Mouse (Mus musculus) left cerebral cortex, adult 8-10 months (tissue): ENCODE data around the gene Pcgf2. TPM values are rescaled to one million over a fixed set of nuclear protein-coding genes. Genes with fewer than 3 reads are reported as not detected.
"Not testable (repeated sequence)": the region's sequence is repeated elsewhere in the genome, so short reads cannot be mapped to it uniquely, and the experiment has no call there.

Experiments used
- DNase-seq, 2 experiments: peaks; one replicate each; pipeline ENCODE4 v3.0.0; 2022; ENCODE audit warnings: low spot score in 2 of 2
- total RNA-seq, 4 experiments: library from RNA; stranded (reverse); gene quantifications; 2 replicates each; pipeline ENCODE4 v1.2.4; 2022

Pcgf2 gene
- total RNA-seq, 4 experiments from 2014 or later, result 35.3 to 39.6 (median 37.6) TPM

DNA sequence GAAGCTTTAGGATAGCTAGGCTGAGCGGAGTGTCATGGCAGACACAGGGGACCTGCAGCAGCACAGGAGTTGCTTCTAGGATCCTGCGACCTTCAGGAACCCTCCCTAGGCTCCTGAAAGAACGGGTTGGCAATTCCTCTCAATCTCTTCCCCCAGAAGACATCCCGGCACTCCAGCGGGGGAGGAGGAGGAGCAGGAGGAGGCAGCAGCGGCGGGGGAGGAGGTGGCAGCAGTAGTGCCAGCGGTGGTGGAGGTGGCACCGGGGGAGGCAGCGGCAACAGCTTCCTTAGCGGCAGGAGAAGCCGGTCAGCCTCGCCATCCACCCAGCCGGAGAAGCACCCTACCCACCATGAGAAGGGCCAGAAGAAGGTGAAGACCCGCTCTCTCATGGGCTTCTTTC, 31.0 kb downstream of the Pcgf2 start:
- DNase-seq, result no peak

DNA sequence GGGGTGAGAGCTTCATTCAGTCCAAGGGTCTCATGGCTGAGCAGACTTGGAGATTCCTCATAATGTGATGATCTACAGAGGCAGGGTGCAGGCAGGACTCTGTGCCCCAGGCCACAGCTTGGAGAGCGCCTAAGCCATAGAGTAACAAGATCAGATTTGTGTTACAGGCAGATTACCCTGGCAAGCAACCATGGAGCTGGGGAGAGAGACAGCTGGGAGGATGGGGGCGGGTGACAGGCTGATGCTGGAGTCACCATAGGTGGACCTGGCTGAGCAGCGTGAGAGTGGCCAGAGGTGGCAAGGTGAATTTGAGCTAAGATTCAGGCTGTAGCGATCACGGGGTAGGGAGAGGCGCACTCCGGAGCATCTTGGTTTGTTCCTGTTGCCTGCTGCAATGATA, 32.1 kb downstream of the Pcgf2 start:
- no peak for DNase-seq

DNA sequence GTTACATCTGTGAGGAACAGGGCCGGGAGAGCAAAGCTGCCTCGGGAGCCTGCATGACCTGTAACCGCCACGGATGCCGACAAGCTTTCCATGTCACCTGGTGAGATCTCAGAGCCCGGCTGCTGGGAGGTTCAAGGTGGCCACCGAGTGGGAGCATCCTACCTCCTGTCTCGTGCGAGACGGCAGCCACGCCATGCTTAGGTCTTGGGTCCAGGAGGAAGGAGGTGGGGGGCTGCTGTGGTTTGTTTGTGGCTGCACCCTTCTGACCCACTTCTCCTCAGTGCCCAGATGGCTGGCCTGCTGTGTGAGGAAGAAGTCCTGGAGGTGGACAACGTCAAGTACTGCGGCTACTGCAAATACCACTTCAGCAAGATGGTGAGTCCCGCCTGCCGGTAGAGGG, 33.5 kb downstream of the Pcgf2 start:
- DNase-seq, result no peak

DNA sequence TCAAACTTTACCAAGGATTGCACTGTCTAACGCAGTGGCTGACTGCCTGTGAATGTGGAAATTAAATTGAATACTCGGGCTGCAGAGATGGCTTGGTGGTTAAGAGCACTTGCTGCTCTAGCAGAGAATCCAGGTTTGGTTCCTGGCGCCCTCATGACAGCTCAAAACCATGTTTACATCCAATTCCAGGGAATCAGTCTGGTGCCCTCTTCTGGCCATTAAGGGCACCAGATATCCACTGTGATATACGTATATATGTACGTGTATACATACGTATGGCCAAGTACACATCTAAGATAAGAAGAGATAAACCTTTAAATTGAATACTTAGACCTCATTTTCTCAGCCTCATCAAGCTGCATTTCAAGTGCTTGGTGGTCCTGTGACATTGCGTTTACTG, 34.1 kb downstream of the Pcgf2 start:
- no peak for DNase-seq

DNA sequence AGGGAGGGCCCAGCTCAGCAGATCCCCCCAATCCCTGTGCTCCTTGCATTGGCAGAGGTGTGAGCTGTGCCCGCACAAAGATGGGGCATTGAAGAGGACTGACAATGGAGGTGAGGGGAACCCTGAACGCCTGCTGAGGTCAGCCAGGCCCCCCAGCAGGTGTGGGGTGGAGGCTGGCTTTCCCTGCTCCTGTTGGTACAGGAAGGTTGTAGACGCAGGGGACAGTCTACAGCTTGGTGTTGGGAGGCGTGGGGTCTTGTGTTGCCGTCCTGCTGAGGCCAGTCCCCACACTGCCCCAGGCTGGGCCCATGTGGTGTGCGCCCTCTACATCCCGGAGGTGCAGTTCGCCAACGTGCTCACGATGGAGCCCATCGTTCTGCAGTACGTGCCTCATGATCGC, 34.9 kb downstream of the Pcgf2 start:
- DNase-seq, result no peak

DNA sequence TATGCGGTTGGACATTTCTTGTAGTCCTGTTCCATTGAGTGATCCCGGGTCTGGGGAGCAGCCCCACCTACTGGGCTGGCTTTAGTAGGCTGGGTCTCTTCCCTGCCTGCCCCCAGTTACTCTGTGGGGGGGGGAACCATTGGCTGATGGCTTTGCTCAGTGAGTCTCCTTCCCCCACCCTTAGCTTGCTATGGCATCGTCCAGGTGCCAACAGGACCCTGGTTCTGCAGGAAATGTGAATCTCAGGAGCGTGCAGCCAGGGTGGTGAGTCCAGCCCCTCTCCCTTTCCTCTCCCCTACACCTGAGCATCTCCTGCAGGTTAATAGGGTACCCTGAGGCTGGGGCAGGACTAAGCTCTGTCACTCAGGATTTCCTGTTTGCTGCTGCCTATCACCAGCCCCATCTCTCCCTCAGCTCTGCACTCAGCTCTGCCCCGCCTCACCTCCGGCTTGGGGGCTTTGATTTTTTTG, 35.5 kb downstream of the Pcgf2 start:
- DNase-seq, result no peak

DNA sequence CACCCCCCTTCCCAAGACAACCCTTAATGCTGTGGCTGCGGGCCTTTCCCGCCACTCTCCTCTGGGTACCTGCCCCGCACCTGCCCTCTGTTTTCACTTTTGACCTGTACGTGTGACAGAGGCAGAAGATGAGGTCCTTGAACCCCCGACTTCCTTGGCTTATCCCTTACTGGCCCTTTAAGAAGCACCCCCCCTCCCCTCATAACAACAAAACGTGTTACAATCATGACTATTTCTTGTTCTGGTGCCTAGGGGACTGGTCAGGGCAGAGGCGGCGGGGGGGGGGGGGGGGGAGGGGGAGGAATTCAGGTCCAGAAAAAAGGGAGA, 36.0 kb downstream of the Pcgf2 start:
- DNase-seq, result no peak

DNA sequence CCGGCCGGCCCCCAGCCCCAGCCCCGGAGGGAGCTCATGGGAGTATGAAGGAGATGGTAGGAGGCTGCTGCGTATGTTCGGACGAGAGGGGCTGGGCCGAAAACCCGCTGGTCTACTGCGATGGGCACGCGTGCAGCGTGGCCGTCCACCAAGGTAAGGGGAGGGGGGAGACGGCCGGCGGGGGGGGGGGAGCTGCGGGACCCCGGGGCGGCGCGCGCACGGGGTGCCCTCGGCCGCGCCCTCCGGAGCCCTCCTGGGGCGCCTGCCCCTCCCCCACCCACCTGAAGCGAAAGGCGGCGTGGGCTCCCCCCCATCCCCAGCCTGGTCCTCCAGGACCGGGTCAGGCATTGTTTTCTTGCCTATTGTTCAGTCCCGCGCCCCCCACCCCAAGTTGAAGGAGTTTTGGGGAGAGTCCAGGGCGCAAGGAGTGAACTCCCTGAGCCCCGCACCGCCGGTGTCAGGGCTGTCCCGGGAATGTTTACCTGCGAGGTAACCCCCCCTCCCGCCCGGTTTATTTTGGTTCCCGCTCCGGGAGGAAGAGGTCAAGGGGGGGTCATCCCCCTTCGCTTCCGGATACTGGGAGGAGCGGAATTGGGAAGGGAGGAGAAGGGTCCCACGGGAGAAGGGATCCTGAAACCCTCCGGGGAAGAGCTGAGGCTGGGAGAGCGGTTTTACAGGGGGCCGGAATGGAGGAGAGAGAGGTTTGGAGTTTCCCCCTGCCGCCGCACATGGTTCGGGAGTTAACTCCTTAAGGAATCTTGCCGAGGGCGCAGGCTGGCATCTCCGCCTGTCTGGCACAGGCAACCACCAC, 36.6 kb downstream of the Pcgf2 start:
- no peak for DNase-seq

DNA sequence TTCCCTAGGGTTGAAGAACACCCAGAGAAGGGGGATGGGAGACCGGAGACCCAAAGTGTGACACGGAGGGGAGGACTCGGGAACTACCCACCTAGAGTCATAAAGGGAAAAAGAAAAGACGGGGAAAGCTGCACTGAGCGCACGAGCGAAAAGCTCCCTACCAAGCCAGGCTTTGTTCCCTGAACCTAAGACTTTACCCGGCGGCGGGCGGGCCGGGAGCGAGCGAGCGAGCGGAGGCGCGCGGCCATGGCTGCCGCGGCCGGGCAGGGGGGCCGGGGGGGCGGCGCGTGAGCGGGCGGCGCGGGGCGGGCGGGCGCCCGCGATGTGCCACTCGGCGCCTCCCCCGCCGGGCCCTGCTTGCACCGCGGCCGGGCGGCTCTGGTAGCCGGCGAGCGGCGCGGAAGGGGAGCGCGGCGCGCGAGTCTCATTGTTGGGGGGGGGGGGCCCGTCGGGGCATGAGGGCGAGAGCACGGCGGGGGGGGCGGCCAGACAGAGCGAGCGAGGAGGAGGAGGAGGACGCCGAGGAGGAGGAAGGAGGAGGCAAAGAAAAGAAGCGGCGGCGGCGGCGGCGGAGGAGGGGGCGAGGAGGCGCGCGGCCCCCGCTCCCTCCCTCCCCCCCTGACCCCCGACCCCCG, 37.3 kb downstream of the Pcgf2 start, which contains the start of gene Mllt6:
Gene Mllt6 (plus strand): TSS at position 522 of the 635 bp plus-strand sequence.
- DNase-seq, result no peak

DNA sequence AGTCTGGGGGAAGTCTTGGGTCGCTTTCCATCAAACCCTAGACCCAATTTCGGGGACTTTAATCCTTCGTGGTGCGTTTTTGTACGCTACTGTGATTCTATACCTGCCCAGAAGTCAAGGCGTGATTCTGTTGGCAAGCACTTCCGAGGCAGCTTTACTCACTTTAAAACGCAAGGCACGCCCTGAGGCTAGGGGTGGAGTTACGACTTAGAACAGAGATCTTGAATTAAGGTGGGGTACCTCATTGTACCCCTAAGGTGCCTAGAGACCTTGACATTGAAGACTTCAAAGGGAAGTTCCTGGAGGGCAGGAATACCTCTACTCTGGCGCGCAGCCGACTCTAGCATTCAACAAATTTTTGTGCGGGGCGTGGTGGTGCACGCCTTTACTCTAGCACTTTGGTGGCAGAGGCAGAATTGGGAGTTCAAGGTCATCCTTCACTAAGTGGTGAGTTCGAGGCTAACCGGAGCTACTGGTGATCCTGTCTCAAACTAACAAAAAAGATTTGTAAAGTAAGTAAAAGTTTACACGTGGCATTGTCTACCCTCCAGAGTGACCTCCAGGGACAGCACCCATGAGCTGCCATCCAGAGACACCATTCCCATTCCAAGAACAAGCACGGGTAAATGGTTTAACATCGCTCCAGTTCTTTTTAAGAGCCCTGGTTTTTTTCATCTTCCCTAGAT, 37.9 kb downstream of the Pcgf2 start:
- DNase-seq, result no peak

DNA sequence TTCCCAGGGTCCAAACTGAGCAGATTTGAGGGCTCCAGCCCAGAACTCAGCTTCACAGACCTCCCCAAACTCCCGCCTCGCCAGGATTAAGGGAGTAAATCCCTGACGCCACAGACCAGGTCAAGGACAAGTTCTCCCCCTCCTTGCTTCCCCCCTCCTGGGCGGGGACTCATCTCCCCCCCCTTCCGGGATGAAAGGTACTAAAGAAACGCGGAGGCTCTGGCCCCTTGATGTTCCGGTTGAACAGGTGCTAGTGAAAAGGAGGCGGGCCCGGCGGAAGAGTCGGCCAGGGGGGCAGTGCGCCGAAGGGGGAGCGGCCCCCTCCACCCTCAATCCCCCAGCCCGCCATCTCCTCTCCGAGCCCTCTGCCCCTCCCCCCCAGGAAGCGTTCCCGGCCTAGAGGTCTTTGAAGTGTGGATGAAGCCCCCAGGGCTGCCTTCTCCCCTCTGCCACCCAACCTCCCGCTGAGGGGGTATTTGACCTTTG, 38.6 kb downstream of the Pcgf2 start:
- no peak for DNase-seq

DNA sequence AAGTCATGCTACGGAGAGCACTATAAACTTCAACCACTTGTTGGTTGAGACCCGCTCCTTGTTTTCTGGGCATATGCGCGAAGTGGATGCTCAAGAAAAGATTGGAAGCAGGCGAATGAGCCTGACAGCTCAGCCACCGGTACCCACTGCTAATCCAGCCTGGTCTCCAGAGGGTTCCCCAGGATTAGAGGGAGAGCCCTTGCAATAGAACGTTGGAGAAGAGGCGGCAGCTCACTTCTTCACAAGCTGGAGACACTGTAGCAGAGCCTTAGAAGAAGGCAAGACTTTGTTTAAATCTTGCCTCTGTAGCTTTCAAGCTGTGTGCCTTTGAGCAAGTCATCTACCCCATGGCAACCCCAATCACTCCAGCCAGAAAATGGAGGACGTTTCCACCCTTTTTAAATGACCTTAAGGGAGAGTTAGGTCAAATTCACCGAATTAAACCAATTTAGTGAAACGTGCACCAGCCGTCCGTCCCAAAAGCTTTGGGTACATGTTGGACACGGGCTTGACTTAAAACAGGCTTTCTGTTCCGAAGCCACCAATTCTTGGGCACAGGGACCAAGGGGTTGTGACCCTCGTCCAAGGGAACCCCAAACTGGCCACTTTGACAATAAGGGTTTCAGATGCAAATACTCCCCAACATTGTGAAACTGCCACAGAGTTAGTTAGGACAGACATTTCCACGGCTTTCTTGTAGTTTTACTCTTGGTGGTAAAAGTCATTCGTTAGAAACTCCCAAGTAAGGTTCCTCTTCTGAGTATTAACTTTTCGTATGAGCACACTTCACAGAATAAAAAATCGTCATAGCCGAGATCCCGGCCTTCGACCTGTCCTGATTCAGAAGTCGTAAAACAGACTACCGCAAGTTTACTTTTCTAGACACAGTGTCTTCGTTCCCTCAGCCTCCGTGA, 39.3 kb downstream of the Pcgf2 start:
- no peak for DNase-seq

DNA sequence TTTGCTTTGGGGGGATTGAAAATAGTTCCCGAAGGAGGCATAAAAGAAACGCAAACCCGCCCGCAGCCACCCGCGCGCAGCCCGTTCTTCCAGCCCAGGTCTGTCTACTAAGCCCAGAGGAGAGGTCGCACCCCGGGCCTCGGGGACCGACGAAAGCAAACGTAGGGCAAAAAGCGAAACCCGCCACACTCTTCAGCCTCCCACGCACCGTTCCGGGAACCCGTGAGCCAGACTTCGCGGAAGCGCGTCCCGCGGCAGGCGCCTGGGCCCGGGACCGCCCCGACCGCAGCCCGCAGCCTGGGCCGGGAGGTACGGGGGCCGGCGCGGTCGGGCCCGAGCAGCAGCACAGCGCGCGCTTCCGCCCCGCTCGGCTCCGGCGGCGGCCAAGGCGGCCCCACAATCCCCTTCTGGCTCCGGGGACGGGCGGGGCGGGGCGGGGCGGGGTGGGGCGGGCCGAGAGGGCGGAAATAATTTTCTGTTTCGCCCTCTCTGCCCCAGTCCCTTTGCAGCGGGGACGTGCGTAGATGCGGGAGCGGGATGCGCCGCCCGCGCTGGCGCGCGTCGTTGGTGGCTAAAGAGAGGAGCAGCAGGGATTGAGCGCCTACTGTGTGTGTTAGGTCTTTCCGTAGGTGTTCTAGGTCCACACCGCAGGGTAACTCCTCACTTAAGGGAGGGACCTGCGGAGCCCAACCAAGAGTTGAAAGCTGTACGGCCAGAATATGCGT, 40.1 kb downstream of the Pcgf2 start:
- peak in 1 of 2 experiments; percentile 60 for DNase-seq

DNA sequence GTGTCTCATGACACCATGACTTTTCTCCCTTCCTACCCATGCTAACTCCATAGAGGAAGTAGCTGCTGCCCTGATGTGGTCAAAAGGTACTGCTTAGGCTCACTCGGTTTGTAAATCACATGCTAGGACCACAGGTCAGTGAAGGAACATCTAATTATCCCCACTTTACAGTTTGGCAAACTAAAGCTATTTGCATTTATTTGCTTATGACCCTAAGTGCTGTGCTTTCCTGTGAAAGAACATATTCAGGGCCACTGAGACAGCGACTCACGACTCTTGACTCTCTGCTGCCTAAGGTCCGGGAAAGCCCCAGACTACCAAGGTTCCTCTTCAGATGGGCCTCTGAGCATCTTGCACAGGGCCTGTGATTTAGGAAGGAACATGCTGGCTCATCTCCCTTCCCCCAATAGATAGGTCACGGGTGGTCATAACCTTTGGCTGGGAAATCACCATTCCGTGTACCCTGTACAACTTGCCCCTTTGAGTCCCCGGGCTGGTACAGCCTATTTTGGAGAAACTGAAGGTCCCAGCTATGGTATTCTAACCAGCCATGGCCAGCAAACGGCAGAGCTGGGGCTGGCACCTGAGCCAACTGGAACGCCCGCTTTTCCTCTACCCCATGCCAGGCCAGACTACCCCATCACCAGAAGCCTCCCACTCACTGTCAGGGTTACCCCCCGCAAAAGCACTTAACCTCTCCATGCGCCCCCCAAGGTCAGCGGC, 40.9 kb downstream of the Pcgf2 start:
- no peak for DNase-seq

DNA sequence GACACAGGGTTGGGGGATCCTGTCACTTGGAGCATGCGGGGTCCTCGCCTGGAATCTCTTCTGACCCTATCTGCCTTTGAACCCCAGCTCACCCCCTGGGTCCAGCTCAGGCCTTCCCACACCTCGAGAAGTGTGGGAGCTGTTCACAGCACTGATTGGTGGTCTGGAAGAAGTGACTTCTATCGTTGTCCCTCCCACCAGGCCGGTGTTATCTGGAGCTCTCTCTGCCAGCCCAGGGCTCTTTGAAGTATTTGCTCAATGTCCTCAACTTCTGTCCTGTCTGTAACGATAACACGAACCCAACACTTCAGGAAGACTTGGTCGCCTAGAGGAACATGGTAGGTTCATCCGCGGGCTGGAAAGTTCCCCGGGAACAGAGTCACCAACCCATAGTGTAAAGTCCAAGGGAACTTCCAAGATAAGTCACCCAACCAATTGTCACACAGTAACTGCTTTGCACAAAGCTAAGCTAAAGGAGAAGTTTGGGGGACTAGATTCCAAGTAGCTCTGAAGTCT, 41.5 kb downstream of the Pcgf2 start:
- no peak for DNase-seq

DNA sequence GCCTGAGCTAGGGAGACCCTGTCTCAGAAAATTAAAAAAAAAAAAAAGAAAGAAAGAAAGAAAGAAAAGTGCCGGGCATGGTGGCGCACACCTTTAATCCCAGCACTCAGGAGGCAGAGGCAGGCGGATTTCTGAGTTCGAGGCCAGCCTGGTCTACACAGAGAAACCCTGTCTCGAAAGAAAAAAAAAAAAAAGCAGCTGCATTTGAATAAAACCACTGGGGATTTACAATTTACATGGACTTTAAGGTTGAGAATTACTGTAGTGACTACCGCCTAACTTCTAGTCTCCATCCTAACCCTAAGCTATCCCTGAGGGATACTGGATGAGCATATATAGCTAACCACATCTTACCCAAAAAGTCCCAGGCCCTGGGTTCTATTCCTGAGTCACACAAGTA, 42.3 kb downstream of the Pcgf2 start:
- not testable (repeated sequence) for DNase-seq

DNA sequence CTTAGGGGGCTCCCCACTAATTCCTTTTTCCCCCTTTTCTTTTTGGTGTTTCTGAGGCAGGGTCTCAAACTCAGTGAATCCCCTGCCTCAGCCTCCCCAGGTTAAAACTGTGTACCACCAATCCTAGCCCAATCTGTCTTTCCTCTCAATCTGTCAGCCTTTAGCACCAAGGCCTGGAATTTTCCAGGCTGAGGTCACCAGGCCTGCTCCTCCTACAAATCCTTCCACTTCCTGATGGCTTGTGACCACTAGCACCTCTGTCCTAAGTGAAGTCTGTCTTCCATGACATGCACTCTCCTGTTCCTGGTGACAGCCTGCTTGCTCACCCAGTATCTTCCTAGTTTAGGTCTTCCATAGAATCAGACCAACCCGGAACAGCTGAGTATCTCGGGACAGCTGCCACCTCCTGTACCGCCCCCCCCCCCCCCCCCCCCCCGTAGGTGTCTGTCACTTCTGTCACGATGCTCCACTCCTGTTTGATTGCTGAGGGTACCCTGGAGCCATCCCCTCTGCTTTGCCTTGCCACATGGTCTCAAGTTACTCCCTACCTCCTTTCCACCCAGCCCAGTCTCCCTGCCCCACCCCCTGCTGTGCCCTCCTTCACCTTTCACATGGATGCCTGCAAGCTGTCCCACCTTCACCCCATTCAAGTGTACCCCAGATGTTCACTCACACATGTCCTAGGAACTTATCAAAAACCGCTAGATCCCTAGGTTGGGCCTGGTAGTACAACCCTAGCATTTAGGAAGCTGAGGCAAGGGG, 42.9 kb downstream of the Pcgf2 start:
- DNase-seq, result no peak

DNA sequence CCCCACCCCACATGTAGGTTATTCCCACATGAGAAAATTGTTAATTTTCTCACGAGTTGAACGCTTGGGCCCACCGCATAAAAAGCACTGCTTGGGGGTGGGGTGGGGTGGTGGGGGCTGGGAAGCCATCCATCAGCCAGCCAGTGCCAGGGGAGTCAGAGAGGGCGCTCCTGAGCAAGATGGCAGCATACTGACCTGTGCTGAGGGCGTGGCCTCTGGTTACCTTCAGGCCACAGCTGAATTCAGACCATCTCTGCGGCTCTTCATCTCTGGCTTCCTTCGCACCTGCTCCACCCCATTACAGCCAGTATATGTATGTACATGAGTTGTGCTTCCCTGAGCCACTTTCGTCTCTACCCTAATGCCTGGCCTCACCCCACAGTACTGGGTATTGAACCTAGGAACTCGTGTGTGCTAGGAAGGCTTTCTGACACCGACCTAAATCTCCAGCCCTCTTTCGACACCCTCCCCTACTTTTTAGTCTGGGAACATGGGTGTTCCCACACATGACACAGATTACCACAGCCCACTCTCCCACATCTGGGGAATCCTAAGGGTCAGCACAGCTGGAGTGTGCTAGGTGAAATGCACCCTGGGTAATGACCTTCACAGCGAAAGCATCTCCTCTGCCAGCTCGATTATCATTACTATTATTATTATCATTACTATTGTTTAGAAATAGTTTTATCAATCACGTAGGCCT, 43.9 kb downstream of the Pcgf2 start:
- no peak for DNase-seq
